Mouse (Mus musculus) adrenal gland, postnatal 10 days (tissue): ENCODE measurements at regions not wholly inside any gene's neighbourhood (a gene's known extent, or its start where the extent isn't known, plus 50 kb on each side); places are given as distances from the start of the nearest gene placed in this dataset.

ENCODE experiments used
- DNase-seq: peaks from one replicate; pipeline ENCODE4 v3.0.0; 2021; ENCODE audit warnings: mixed read lengths

- peak; percentile 0 for DNase-seq
These were observed 492.0 kb downstream of the Gm21739 start for GRCm38 (mm10) chrY:43772246-43772645.
